Mouse (Mus musculus) liver, adult 2 months (tissue): ENCODE data around the gene Phc1.

ENCODE experiments used
- CTCF ChIP-seq: fragments of 200-500 bp; IDR thresholded peaks from 2 replicates; pipeline ENCODE4 v1.5.1; 2011; ENCODE audit warnings: low read depth, low read length, control low read depth
- POLR2A ChIP-seq: fragments of 200-500 bp; IDR thresholded peaks from 2 replicates; pipeline ENCODE4 v1.6.1; 2011; ENCODE audit warnings: low read length, control low read depth; ENCODE audit not compliant: insufficient read depth; ENCODE audit errors: extremely low read depth

DNA sequence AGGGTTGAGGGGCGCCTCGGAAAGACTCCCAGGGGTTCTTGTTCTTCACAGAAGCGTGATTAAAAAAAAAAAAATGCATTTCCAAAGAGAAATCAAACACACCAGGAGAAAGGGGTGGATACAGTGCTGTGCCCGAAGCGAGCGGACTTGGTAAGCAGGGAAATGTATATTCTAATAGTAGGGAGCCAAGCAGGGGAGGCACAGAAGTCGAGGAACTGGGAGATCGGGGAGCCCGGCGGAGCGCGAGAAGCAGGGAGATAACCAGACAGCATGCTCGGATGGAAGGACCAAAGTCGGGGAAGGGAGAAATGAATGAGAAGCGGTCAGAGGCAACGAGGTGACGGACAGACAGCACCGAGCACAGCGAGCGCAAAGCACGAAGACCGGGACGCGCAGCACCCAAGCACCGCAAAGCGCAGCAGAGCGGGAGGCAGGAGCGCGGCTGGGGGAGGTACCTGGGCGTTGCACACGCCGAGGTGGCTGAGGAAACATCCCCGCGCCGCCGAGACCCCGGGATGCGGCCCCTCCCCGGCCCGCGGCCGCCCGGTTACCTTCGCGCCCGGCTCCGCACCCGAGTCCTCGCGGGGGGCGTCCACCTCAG lies 1.2 kb downstream of the Phc1 start:
- TF ChIP-seq CTCF: no peak
- TF ChIP-seq POLR2A: no peak
